Mouse (Mus musculus) left cerebral cortex, adult 11 months (tissue): ENCODE measurements around the gene Tph2.
A peak's percentile ranks its signal among the peaks of the same experiment; 100 is the strongest.

Experiments used
- DNase-seq: peaks from one replicate; pipeline ENCODE4 v3.0.0; 2022; ENCODE audit warnings: low spot score

The Tph2 gene

DNA sequence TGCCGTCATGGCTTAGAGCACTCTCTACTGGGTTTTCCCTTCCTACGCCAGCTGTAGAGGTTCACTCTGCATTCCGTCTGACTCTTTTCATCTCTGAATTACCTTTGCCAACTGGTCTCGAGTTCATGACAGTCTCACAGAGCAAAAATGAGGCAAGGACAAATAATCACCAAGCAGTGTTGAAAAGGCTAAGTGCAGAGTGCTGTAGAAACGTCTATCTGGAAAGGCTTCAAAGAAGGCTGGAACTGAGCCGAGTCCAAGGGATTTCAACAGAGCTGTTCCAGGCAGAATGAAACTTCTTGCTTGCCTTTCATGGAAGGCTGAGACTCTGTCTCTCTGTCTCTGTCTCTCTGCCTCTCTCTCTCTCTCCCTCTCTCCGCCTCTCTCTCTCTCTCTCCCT lies 47.8 kb downstream of the Tph2 start:
- no peak for DNase-seq

DNA sequence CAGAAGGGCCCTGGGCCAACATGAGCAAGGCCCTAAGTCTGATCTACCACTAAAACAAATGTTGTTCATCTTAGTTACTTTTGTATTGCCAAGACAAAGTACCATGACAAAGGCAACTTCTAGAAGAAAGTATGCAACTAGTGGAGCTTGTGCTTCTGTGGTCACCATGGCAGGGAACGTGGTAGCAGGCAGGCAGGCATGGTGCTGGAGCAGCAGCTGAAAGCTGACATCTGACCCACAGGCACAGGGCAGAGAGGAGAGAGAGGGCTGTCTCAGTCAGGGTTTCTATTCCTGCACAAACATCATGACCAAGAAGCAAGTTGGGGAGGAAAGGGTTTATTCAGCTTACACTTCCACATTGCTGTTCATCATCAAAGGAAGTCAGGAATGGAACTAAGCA lies 56.9 kb downstream of the Tph2 start:
- DNase-seq, result no peak

DNA sequence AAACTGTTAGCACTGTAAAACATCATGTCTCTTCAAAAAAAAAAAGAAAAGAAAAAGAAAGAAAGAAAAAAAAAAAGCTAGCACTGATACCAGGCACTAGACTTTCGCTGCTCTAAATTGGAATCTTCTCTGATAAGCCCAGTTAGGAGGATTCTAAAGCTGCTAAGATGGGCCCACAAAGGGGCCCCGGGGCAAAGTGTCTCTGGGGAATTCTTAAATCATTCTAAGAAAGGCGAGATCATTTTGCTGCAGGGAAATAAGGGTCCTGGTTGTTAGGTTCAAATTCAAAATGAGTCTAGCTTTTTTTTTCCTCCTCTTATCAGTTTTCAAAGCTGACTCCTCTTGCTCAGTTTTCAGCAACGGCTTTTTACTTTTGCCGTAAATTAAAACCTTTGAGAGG lies 59.3 kb downstream of the Tph2 start:
- DNase-seq, result no peak

DNA sequence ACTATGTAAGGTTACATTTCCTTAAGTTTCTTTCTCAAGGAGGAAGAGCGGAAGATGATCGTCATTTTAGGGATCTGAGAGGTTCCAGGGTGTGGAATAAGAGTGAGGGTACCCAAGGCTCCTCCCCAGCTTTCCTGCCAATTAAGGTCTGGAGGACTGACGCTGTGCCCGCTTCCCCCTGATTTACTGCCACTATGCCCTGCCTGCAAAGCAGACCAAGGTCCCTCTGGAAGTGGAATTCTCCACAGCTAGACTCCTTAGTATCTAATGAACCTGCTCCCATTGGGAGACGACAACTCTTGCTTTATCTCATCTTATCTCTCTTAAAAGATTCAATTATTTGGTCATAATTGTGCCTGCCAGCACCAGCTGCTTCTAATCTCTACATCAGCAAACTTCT lies 59.8 kb downstream of the Tph2 start:
- no peak for DNase-seq

DNA sequence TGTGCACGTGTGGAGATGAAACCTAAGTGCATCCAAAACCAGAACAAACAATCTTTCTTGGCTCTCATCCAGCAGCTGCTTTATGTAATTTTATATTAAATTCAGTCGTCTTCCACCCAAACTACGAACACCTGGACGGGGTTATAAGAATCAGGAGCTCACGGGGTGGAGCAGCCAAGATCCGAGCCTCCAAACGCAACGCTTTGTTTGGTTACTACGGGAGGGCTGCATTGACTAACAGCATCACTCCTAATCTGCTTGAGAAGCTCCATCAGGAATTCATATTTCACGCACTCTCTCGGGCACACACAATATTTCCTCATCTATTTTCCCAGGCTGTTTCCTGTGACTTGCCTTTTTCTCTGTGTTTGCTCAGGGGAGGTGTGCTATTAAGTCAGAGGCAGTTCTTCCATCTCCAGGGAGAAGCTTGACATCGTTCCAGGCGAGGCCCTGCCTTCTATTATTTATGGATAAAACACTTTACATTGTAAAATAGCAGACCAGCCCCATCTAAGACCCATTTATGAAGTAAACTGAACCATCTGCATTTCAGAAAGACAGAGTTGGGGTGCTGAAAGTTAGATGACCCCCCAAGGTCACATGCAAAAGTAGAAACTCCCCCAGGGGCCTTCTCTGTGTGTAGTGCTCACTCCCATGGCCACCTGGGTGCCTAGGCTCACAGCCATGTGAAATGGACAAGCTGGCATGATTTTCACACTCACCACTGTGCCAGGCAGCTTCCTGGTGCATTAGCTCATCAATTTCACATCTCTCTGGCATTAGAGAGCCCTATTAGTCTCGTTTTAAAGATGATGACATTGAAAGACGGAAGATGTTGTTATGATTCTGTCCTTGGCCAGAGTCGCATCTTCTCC lies 76.9 kb downstream of the Tph2 start:
- DNase-seq, result no peak

DNA sequence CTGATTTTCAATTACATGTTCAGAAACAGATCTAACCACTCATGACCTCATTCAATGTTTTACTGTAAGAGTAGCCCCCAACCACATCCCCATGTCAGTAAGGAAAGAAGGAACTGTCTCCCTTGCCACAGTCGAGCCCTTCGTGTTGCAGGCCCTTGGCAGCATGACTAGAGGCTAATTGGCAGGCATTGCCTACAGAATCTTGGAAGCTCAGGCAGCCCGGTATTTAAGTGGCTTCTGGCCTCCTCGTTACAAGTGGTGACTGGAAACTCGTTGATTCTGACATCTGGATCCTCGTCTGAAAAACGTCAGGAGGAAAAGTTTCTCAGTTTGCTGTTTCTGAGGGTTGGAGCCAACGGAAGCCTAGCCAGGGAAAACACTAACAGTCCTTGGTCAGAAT lies 80.6 kb downstream of the Tph2 start:
- no peak for DNase-seq

DNA sequence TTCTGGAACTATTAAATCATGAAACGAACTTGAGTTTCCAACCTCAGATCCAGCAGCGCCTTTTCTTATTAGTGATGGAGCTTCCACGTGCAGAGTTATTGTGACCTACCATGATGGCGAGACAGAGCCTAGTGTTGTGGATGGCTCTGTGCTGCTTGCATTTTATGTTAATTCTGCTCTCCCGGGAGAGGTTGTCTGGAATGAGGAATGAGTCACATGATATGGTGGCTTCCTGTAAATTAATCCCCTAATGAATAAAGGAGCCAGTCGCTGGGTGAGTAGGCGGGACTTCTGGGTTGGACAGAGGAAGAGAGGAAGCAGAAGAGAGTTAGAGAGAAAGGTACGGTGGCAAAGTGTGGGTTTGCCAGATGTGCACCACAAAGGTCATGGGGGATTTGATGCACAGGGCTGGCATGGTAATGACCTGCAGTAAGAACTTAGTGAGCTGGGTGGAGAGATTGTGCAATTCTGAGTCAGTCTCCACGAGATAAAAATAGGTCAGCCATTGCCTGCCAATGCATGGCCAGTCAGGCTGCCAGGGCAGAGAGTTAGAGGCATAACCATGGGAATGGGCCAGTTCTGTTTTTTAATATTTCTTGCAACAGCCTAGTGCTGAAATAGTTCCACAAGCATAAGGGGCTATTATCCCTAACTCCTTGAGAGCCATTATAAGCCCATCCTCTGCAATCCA lies 84.8 kb downstream of the Tph2 start:
- no peak for DNase-seq

DNA sequence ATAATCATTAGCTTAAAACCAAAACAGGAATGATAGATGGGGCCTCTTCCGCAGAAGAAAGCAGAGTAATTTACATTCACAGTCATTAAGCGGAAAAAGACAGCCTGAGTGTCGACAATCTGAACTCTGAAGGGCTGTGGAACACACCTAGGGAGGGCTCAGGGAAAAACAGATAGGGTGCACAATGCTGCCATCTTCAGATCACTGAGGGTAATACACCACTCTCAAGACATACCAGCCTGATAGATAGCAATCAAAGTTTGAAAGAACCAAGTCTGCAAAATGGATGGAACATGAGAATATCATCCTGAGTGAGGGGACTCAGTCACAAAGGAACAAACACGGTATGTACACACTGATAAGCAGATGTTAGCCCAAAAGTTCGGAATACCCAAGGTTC lies 87.7 kb downstream of the Tph2 start:
- peak; percentile 49 for DNase-seq

DNA sequence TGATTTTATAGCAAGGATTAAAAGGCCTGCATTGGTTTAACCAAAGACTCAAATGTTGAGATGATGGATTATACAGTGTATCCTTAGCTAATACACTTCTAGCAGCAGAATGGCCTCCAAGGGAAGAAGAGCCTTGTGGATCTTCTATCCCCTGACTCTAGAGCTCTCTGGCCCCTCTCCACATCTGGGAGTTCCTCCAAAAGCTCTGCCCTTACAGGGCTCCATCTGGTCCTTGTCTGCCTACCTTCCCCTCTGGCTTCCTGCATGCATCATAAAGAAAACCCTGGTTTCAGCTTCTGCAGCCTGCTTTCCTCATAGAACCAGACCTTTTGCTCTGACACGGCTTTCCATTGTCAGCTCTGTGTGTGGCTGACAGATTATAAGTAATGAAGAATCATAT lies 88.6 kb downstream of the Tph2 start:
- no peak for DNase-seq

DNA sequence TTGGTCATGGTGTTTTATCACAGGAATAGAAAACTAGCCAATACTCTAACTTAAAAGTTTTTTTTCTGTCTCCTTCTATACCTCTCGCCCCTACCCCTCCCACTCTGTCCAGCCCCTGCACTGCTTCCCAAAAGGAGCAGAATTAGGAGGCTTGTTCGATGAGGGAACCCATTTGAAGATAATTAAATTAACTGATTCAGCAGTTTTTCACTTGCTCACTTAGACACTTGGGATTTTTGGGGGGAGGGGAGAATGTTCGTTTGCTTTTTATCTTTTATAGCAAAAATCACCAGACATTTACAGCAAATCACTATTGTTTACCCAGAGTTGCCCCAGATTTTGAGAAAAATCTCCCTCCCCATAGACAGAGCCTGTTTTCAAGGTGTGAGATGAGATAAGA lies 106.6 kb downstream of the Tph2 start:
- DNase-seq, result no peak

DNA sequence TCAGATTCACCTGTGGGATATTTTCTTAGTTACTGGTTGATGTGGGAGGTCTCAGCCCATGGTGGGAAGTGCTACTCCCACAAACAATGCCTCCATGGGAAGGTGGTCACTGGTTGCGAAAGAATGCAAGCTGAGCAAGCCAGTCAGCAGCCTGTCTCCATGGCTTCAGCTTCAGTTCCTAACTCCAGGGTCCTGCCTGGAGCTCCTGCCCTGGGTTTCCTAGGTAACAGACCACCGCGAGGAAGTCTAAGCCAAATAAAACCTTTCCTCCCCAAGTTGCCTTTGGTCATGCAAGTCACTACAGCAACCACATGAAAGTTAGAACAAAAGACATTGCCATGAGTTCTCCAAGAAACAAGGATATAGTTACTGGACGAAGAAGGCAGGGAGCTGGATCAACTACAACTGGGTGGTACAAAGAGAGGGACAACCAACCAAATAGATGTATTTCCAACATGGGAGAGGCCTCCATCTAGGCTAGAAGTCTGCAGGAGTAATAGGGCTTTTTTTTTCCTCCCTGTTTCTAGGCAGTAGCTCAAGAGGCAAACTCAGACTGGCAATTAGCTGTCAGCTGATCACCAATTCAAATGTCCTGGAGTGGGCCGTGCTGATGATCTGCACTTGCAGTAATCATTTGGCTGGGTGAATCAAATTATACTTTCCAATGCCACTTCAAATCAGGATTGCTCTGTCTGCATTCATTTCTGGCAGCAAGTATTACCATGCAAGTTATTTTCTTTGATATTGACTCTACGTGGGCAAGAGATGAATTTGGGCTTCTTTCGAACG lies 115.5 kb downstream of the Tph2 start:
- no peak for DNase-seq

DNA sequence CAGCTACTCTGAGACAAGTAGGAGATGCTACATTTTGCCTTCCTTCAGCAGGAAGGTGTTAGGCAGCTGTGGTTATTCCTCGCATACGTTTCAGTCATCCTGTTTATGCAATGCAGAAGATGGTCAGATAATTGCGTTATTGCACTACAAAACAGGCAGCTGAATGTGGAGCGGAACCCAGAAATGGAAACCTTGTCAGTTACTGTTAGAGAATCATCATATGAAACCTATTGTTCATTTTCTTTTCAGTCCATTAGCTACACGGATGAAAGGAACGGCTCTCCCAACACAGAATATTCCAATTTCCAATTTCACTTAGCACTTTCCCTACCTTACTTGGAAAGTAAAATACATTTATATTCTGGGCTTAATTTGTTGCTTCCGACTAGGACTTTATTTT lies 120.9 kb downstream of the Tph2 start:
- no peak for DNase-seq

DNA sequence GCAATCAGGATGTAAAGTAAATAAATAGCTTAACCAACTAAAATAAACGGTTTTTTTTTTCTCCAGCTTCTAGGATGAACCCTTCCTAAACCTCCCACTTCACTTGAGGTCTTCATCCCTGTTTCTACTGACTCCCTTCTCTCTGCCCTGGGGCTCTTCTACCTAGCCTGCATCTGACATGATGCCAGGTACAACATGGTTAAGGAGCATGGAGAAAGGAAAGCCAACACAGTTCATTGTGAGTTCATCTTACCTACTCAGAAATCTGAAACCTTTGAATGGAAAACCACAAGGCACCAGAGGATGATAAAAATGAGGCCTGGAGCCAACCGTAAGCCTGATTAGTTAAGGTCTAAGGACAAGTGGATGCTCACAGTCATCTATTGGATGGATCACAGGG lies 123.3 kb downstream of the Tph2 start:
- DNase-seq, result no peak

DNA sequence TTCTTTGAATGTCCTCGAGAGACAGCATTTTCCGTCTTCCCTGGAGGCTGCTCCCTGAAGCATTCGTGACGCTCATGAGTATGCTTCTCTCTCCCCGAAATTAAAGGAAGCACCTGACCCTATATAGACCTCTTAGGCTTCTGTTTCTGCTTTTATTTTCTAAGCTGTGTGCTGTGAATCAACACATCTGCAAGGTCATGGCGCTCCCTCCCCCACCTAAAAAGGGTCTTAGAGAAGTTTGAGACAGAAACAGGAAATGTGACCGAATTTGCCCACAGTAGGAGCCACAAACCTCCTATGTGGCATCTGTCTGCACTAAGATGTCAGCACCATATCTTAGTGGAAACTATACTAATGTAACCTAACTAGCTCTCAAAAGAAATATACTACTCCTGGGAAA lies 124.1 kb downstream of the Tph2 start:
- DNase-seq, result no peak

DNA sequence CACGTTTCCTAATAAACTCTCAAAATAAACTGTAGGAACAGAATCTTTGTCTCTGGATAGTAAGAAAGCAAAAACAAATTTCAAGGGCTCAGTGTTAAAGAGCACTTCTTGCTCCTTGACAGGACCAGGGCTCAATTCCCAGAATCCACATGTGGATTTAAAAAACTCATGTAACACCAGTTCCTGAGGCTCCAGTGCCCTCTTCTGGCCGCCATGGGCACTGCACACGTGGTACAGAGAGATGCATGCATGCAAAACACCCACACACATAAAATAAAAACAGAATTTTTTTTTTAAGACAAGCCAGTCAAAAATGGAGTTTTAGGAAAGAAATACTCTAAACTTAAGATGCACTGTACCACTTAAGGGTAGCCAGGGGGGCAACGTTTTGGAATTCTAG lies 133.2 kb downstream of the Tph2 start:
- no peak for DNase-seq

DNA sequence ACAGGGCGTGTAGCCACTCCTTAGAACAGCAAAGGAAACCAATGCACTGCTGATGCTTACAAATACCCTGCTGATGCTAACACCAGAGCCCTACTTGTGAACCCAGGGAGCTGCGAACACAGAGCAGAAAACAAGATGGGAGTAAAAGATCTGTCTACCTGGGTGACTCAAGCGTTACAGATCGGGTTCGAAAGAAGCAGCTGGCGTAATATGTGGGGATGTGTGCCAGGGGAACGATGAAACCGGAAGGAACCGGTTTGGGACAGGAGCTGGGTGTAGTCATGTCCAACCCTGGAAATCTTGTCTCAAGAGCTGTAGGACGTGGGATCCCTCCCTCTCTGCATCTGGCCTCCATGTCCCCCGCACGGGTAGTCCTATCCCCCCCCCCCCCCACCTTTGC lies 134.1 kb downstream of the Tph2 start:
- DNase-seq, result no peak

DNA sequence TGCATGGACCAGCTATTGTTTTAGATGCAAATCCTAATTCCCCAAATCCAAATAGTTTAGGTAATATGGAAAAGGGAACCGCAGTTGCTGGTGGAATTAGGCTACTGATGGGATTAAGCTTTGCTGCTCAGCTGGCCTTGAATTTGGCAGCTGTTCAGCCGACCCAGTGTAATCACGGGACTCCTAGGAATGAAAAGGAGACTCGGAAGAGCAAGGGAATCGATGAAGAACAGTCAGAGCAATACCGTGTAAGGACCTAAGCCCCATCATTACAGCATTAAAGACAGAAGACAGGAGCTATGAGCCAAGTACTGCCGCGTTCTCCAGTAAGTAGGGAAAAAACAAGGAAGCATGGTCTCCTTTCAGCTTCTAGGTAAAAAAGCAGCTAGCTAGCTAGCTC lies 134.6 kb downstream of the Tph2 start:
- DNase-seq, result no peak

DNA sequence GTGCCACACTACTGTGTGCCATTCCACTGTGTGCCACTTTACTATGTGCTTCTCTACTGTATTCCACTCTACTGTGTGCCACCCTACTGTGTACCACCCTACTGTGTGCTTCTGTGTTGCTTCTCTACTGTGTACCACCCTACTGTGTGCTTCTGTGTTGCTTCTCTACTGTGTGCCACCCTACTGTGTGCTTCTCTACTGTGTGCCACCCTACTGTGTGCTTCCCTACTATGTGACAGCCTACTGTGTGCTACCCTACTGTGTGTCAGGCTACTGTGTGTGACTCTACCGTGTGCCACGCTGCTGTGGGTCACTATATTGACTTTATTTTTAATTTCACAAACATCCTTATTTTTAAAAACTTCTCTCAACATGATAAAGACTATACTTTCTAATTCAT lies 136.3 kb downstream of the Tph2 start:
- no peak for DNase-seq

DNA sequence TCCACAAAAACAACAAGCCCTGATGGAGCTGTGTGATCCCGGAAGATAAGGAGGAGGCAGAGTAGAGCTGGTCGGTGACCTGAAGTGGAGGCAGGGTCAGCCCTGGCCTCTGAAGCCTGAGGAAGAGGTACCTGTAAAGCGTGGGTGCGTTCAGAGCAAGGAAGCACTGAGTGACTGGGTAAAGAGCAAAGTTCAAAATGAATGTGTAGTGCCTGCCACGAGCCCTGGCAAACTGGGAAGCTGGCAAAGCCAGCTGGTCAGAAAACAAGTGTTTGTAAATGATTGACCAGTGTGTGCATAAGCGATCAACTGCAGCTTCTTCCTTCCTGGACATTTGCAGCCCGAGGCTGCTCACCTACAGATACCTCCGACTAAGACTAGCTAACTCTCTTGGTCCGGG lies 149.1 kb downstream of the Tph2 start:
- no peak for DNase-seq
